Mouse (Mus musculus) forebrain, embryonic 15.5 days (tissue): ENCODE data around the gene Vmn1r155. TPM values are rescaled to one million over a fixed set of nuclear protein-coding genes. Genes with fewer than 3 reads are reported as not detected.
"Not testable (repeated sequence)": the region's sequence is repeated elsewhere in the genome, so short reads cannot be mapped to it uniquely, and the experiment has no call there.

Experiments
- ATAC-seq: fragments of 200-750 bp; cut with Nextera tagmentation; replicated peaks from 2 replicates; pipeline ENCODE4 v1.8.0; 2017; ENCODE audit warnings: mild to moderate bottlenecking, moderate TSS enrichment, moderate library complexity
- H3K27ac ChIP-seq: fragments of 300-500 bp; sonication (generic); replicated peaks from 2 replicates; pipeline ENCODE4 v1.5.1; 2015; ENCODE audit warnings: mild to moderate bottlenecking, inconsistent platforms
- H3K27me3 ChIP-seq: fragments of 300-500 bp; sonication (generic); 2 replicates; pipeline ENCODE4 v1.6.1; 2015; ENCODE audit warnings: inconsistent platforms
- H3K36me3 ChIP-seq: fragments of 300-500 bp; sonication (generic); 2 replicates; pipeline ENCODE4 v1.6.1; 2015; ENCODE audit warnings: mild to moderate bottlenecking, inconsistent platforms
- H3K4me1 ChIP-seq: fragments of 300-500 bp; sonication (generic); 2 replicates; pipeline ENCODE4 v1.6.1; 2015; ENCODE audit warnings: inconsistent platforms
- H3K4me2 ChIP-seq: fragments of 300-500 bp; sonication (generic); replicated peaks from 2 replicates; pipeline ENCODE4 v1.6.1; 2015; ENCODE audit warnings: mild to moderate bottlenecking, inconsistent platforms
- H3K4me3 ChIP-seq: fragments of 300-500 bp; sonication (generic); 2 replicates; pipeline ENCODE4 v1.5.1; 2015; ENCODE audit warnings: mild to moderate bottlenecking, inconsistent platforms
- H3K9ac ChIP-seq: fragments of 300-500 bp; sonication (generic); replicated peaks from 2 replicates; pipeline ENCODE4 v1.6.1; 2015; ENCODE audit warnings: mild to moderate bottlenecking, inconsistent platforms
- H3K9me3 ChIP-seq: fragments of 300-500 bp; sonication (generic); 2 replicates; pipeline ENCODE4 v1.6.1; 2016; ENCODE audit warnings: inconsistent platforms
- WGBS: fragments of 180-500 bp; shearing (Covaris S2); methylation state at CpG from one replicate; pipeline ENCODE4 v1.1.7; 2015; ENCODE audit warnings: mixed read lengths; 5-methylcytosine and 5-hydroxymethylcytosine counted together
- polyA plus RNA-seq: library from polyadenylated mRNA; unstranded; fragments of >200 nt; fragmentation: Nextera tagmentation; extraction: Ambion mirVana; gene quantifications from 2 replicates; pipeline ENCODE4 v1.2.1, GENCODE M21; 2015

Vmn1r155 gene
- not detected in 2 replicates for polyA plus RNA-seq

- not testable (repeated sequence) for H3K36me3 ChIP-seq, ATAC-seq, H3K4me1 ChIP-seq, H3K9ac ChIP-seq, H3K4me2 ChIP-seq, H3K9me3 ChIP-seq, H3K4me3 ChIP-seq, H3K27me3 ChIP-seq, H3K27ac ChIP-seq
- no CpG with 5 or more reads among the region's 3 CpGs for WGBS
Observed at GRCm38 (mm10) chr7:22657718-22658117, at the start of gene Vmn1r155. Gene Vmn1r155 (plus strand): TSS chr7:22658018.

DNA sequence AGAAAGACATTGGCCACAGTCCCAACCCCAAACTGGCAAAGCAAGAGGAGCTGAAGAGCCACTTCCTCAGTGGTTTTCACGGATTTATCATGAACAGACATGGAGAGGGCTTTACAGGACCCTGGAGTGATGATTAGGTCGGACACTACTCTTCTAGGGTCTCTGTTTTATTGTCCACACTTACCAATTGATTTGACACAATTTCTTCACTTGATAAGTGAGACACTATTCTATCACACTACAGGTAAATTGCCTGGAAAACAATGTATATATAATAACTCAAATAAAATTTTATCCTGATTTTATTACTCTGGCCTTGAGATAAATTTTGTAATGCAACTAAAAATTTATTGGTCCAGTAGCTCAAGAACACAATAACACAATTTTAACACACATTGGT lies 34.4 kb downstream of the Vmn1r155 start, which contains the start of gene Gm8693:
Gene Gm8693 (minus strand): TSS at position 101 of the 400 bp plus-strand sequence.
- not testable (repeated sequence) for ATAC-seq, H3K27me3 ChIP-seq
- WGBS, result no CpG with 5 or more reads among the region's 2 CpGs

More for the DNA sequence above, 34.4 kb downstream of the Vmn1r155 start, which contains the start of gene Gm8693:
- not testable (repeated sequence) for H3K9ac ChIP-seq, H3K36me3 ChIP-seq, H3K4me3 ChIP-seq, H3K27ac ChIP-seq, H3K4me2 ChIP-seq, H3K4me1 ChIP-seq, H3K9me3 ChIP-seq

Other genes starting within 250 kb of the Vmn1r155 start
- gene Vmn1r148, start 244.4 kb upstream of the Vmn1r155 start, polyA plus RNA-seq, result not detected in 2 replicates
- gene Vmn1r149, start 219.8 kb upstream of the Vmn1r155 start, polyA plus RNA-seq, result not detected in 2 replicates
- not detected in 2 replicates for gene Gm10665, start 193.9 kb upstream of the Vmn1r155 start, polyA plus RNA-seq
- gene Vmn1r151, start 158.3 kb upstream of the Vmn1r155 start, polyA plus RNA-seq, result not detected in 2 replicates
- gene Vmn1r152, start 135.1 kb upstream of the Vmn1r155 start, polyA plus RNA-seq, result not detected in 2 replicates
- not detected in 2 replicates for gene Gm8677, start 123.1 kb upstream of the Vmn1r155 start, polyA plus RNA-seq
- not detected in 2 replicates for gene Gm4201, start 92.7 kb upstream of the Vmn1r155 start, polyA plus RNA-seq
- not detected in 2 replicates for gene Gm4565, start 69.9 kb upstream of the Vmn1r155 start, polyA plus RNA-seq
- gene Gm8693, start 34.3 kb downstream of the Vmn1r155 start, polyA plus RNA-seq, result not detected in 2 replicates
- not detected in 2 replicates for gene Gm4567, start 61.7 kb downstream of the Vmn1r155 start, polyA plus RNA-seq
- not detected in 2 replicates for gene Vmn1r157, start 103.7 kb downstream of the Vmn1r155 start, polyA plus RNA-seq
- not detected in 2 replicates for gene Vmn1r158, start 132.8 kb downstream of the Vmn1r155 start, polyA plus RNA-seq
- gene Vmn1r159, start 185.6 kb downstream of the Vmn1r155 start, polyA plus RNA-seq, result not detected in 2 replicates
- not detected in 2 replicates for gene Vmn1r160, start 213.2 kb downstream of the Vmn1r155 start, polyA plus RNA-seq